Mouse (Mus musculus) intestine, postnatal 0 days (tissue): ENCODE measurements around the gene Trdmt1. TPM values are rescaled to one million over a fixed set of nuclear protein-coding genes. Genes with fewer than 3 reads are reported as not detected.
A peak's percentile ranks its signal among the peaks of the same experiment; 100 is the strongest.

Source experiments
- ATAC-seq: fragments of 200-750 bp; cut with Nextera tagmentation; 2 replicates; pipeline ENCODE4 v1.8.0; 2017; ENCODE audit warnings: mild to moderate bottlenecking, moderate TSS enrichment, moderate library complexity
- H3K27ac ChIP-seq: fragments of 300-500 bp; sonication (generic); 2 replicates; pipeline ENCODE4 v1.5.1; 2014; ENCODE audit warnings: mild to moderate bottlenecking, low read depth, low read length, moderate library complexity
- H3K27me3 ChIP-seq: fragments of 300-500 bp; sonication (generic); replicated peaks from 2 replicates; pipeline ENCODE4 v1.6.1; 2014; ENCODE audit warnings: low read length, mixed read lengths; ENCODE audit not compliant: control insufficient read depth, insufficient read depth
- H3K36me3 ChIP-seq: fragments of 300-500 bp; sonication (generic); 2 replicates; pipeline ENCODE4 v1.6.1; 2014; ENCODE audit warnings: mild to moderate bottlenecking, moderate library complexity; ENCODE audit not compliant: control insufficient read depth, insufficient read depth
- H3K4me1 ChIP-seq: fragments of 300-500 bp; sonication (generic); replicated peaks from 2 replicates; pipeline ENCODE4 v1.6.1; 2014; ENCODE audit warnings: antibody characterized with exemption, low read length, mixed read lengths; ENCODE audit not compliant: control insufficient read depth, insufficient read depth
- H3K4me2 ChIP-seq: fragments of 300-500 bp; sonication (generic); replicated peaks from 2 replicates; pipeline ENCODE4 v1.6.1; 2014; ENCODE audit warnings: low read depth, mild to moderate bottlenecking, moderate library complexity
- H3K4me3 ChIP-seq: fragments of 300-500 bp; sonication (generic); 2 replicates; pipeline ENCODE4 v1.5.1; 2014; ENCODE audit warnings: low read depth, low read length
- H3K9ac ChIP-seq: fragments of 300-500 bp; sonication (generic); 2 replicates; pipeline ENCODE4 v1.6.1; 2014; ENCODE audit warnings: mild to moderate bottlenecking, low read depth, low read length
- H3K9me3 ChIP-seq: fragments of 300-500 bp; sonication (generic); 2 replicates; pipeline ENCODE4 v1.6.1; 2016; ENCODE audit warnings: mixed run types; ENCODE audit not compliant: control insufficient read depth
- CTCF ChIP-seq: sonication (generic); IDR thresholded peaks from 2 replicates; pipeline ENCODE4 v1.5.1; 2016; ENCODE audit warnings: low read depth, mild to moderate bottlenecking, control low read depth, antibody characterized with exemption, moderate library complexity
- WGBS: fragments of 180-500 bp; shearing (Covaris S2); extraction: QIAGEN DNeasy Blood & Tissue Kit; methylation state at CpG from one replicate; pipeline ENCODE4 v1.1.7; 2014; 5-methylcytosine and 5-hydroxymethylcytosine counted together
- polyA plus RNA-seq: library from polyadenylated mRNA; unstranded; fragments of >200 nt; fragmentation: Nextera tagmentation; extraction: Ambion mirVana; gene quantifications from 2 replicates; pipeline ENCODE4 v1.2.1, GENCODE M21; 2015

Trdmt1 gene
- polyA plus RNA-seq, 1 experiment from 2014 or later: 6.8 TPM

- ATAC-seq: no peak
Measured at GRCm38 (mm10) chr2:13543519-13544124, 846 bp downstream of the Trdmt1 start.

GRCm38 (mm10) chr2:13539860-13540259 is 4.6 kb downstream of the Trdmt1 start:
- Histone ChIP-seq H3K9ac (no peak overlapping the region), H3K4me2 (no peak overlapping the region), H3K4me1 (no peaks in the 10 kb centered on the region; the same call in none of the 2 replicates), H3K4me3 (no peak overlapping the region), H3K9me3 (no peaks in the 10 kb centered on the region), H3K27me3 (no peaks in the 10 kb centered on the region), H3K36me3 (no peaks in the 10 kb centered on the region), H3K27ac (no peak overlapping the region)
- ATAC-seq: no peak
- TF ChIP-seq CTCF: no peak
- WGBS: 82% methylated on average over 1 of the region's 1 CpGs

More at GRCm38 (mm10) chr2:13543519-13544124, 846 bp downstream of the Trdmt1 start:
- peak overlapping the region; percentile 89; the same call in 1 of the 2 replicates for H3K27ac ChIP-seq
- H3K27me3 ChIP-seq: no peaks in the 10 kb centered on the region
- H3K36me3 ChIP-seq: no peaks in the 10 kb centered on the region
- TF ChIP-seq CTCF: no peak
- H3K9ac ChIP-seq: peak overlapping the region; percentile 70
- WGBS: 20% methylated on average over 8 of the region's 8 CpGs
- peak overlapping the region; percentile 68 for H3K4me3 ChIP-seq
- no peaks in the 10 kb centered on the region; the same call in none of the 2 replicates for H3K4me1 ChIP-seq
- H3K9me3 ChIP-seq: no peaks in the 10 kb centered on the region
- H3K4me2 ChIP-seq: peak overlapping the region; percentile 75

- no peak overlapping the region for H3K9ac ChIP-seq
- H3K4me1 ChIP-seq: no peaks in the 10 kb centered on the region; the same call in 1 of the 2 replicates
- no peak overlapping the region for H3K4me3 ChIP-seq
- no peak for TF ChIP-seq CTCF
- no peaks in the 10 kb centered on the region for H3K27me3 ChIP-seq
- ATAC-seq: no peak
- WGBS: 41% methylated on average over 6 of the region's 6 CpGs
- H3K9me3 ChIP-seq: no peaks in the 10 kb centered on the region
- no peaks in the 10 kb centered on the region for H3K36me3 ChIP-seq
- no peak overlapping the region for H3K27ac ChIP-seq
- H3K4me2 ChIP-seq: no peak overlapping the region
Measured at GRCm38 (mm10) chr2:13538704-13539377, 5.6 kb downstream of the Trdmt1 start.

- Histone ChIP-seq H3K27ac (no peak overlapping the region), H3K9ac (no peak overlapping the region), H3K27me3 (no peaks in the 10 kb centered on the region), H3K9me3 (no peaks in the 10 kb centered on the region), H3K36me3 (no peaks in the 10 kb centered on the region), H3K4me2 (no peak overlapping the region), H3K4me3 (no peak overlapping the region), H3K4me1 (no peaks in the 10 kb centered on the region; the same call in 1 of the 2 replicates)
- 75% methylated on average over 2 of the region's 2 CpGs for WGBS
- no peak for TF ChIP-seq CTCF
- no peak for ATAC-seq
Measured at GRCm38 (mm10) chr2:13538258-13538657, 6.2 kb downstream of the Trdmt1 start.

GRCm38 (mm10) chr2:13537733-13538132 is 6.7 kb downstream of the Trdmt1 start:
- Histone ChIP-seq H3K4me3 (no peak overlapping the region), H3K9ac (no peak overlapping the region), H3K9me3 (no peaks in the 10 kb centered on the region), H3K4me1 (no peaks in the 10 kb centered on the region), H3K27ac (no peak overlapping the region), H3K27me3 (no peaks in the 10 kb centered on the region), H3K4me2 (no peak overlapping the region), H3K36me3 (no peaks in the 10 kb centered on the region)
- TF ChIP-seq CTCF: peak; percentile 62
- ATAC-seq: no peak
- WGBS: 41% methylated on average over 2 of the region's 2 CpGs

- ATAC-seq: peak; percentile 67
- Histone ChIP-seq H3K4me3 (no peak overlapping the region), H3K4me1 (no peaks in the 10 kb centered on the region), H3K27me3 (no peaks in the 10 kb centered on the region), H3K4me2 (no peak overlapping the region), H3K9me3 (no peaks in the 10 kb centered on the region), H3K36me3 (no peaks in the 10 kb centered on the region), H3K27ac (no peak overlapping the region), H3K9ac (no peak overlapping the region)
- peak; percentile 62 for TF ChIP-seq CTCF
Measured at GRCm38 (mm10) chr2:13536747-13537146, 7.7 kb downstream of the Trdmt1 start.
